Mouse (Mus musculus) erythroblast, adult 5-6 weeks (primary cell): ENCODE data around the gene Mitd1. TPM values are rescaled to one million over a fixed set of nuclear protein-coding genes. Genes with fewer than 3 reads are reported as not detected.

Source experiments
- ATAC-seq: replicated peaks from 2 replicates; pipeline ENCODE4 v1.8.0; 2016; ENCODE audit warnings: moderate number of reproducible peaks, mild to moderate bottlenecking, moderate TSS enrichment, inconsistent platforms; ENCODE audit not compliant: poor library complexity, low FRiP score, severe bottlenecking
- total RNA-seq, 2 experiments: library from RNA; stranded (forward) in 1 of 2; stranded (reverse) in 1 of 2; fragments of 150-400 nt in 1 of 2; fragments of 200-764, 138-1000 nt in 1 of 2; gene quantifications; 2 replicates each; pipeline versions ENCODE4 v1.2.3 to v1.2.4; 2015 to 2017; ENCODE audit warnings: low replicate concordance in 2 of 2

Gene Mitd1
- total RNA-seq, 2 experiments from 2014 or later: 6.7 to 10.4 TPM

- no peak for ATAC-seq
Observed at GRCm38 (mm10) chr1:37869362-37869761, 20.8 kb downstream of the Mitd1 start.

GRCm38 (mm10) chr1:37868640-37869039 lies 21.6 kb downstream of the Mitd1 start:
- no peak for ATAC-seq

GRCm38 (mm10) chr1:37867684-37868322 lies 22.4 kb downstream of the Mitd1 start:
- ATAC-seq: no peak

- ATAC-seq: no peak
Observed at GRCm38 (mm10) chr1:37867056-37867455, 23.2 kb downstream of the Mitd1 start.

- no peak for ATAC-seq
Observed at GRCm38 (mm10) chr1:37866286-37866685, 23.9 kb downstream of the Mitd1 start, which contains the start of gene Tsga10. TSS of gene Tsga10 (minus strand) at chr1:37866429.

GRCm38 (mm10) chr1:37865401-37866215 lies 24.6 kb downstream of the Mitd1 start:
- ATAC-seq: no peak

GRCm38 (mm10) chr1:37864511-37865400 lies 25.5 kb downstream of the Mitd1 start:
- peak; percentile 91 for ATAC-seq

- ATAC-seq: no peak
Observed at GRCm38 (mm10) chr1:37850696-37851095, 39.5 kb downstream of the Mitd1 start.

GRCm38 (mm10) chr1:37846878-37847277 lies 43.3 kb downstream of the Mitd1 start:
- ATAC-seq: no peak

- ATAC-seq: no peak
Observed at GRCm38 (mm10) chr1:37831681-37832080, 58.5 kb downstream of the Mitd1 start.

Other genes with a start within 250 kb of the Mitd1 start
- not detected in 2 replicates for gene 2010300C02Rik, start 170.3 kb downstream of the Mitd1 start, total RNA-seq (2015; ENCODE audit: low replicate concordance)
- gene 2010300C02Rik, start 170.3 kb downstream of the Mitd1 start, total RNA-seq (2017; ENCODE audit: low replicate concordance): not detected in 2 replicates
- 1.3 and 2.5 TPM in 2 replicates for gene Tsga10, start 24.0 kb downstream of the Mitd1 start, total RNA-seq (2015; ENCODE audit: low replicate concordance)
- gene Tsga10, start 24.0 kb downstream of the Mitd1 start, total RNA-seq (2017; ENCODE audit: low replicate concordance): 2.9 and 5.2 TPM in 2 replicates
- 0.63 TPM in 1 of 2 replicates, not detected in the other for gene Lipt1, start 18.7 kb downstream of the Mitd1 start, total RNA-seq (2015; ENCODE audit: low replicate concordance)
- gene Lipt1, start 18.7 kb downstream of the Mitd1 start, total RNA-seq (2017; ENCODE audit: low replicate concordance): not detected in 2 replicates
- gene Mrpl30, start 66 bp upstream of the Mitd1 start, total RNA-seq (2015; ENCODE audit: low replicate concordance): 99.0 and 111 TPM in 2 replicates
- gene Mrpl30, start 66 bp upstream of the Mitd1 start, total RNA-seq (2017; ENCODE audit: low replicate concordance): 36.2 and 43.3 TPM in 2 replicates
- 0.77 TPM in 1 of 2 replicates, not detected in the other for gene Lyg2, start 26.1 kb upstream of the Mitd1 start, total RNA-seq (2015; ENCODE audit: low replicate concordance)
- not detected in 2 replicates for gene Lyg2, start 26.1 kb upstream of the Mitd1 start, total RNA-seq (2017; ENCODE audit: low replicate concordance)
- gene Lyg1, start 67.3 kb upstream of the Mitd1 start, total RNA-seq (2015; ENCODE audit: low replicate concordance): not detected in 2 replicates
- gene Lyg1, start 67.3 kb upstream of the Mitd1 start, total RNA-seq (2017; ENCODE audit: low replicate concordance): not detected in 2 replicates
- gene Txndc9, start 107.5 kb upstream of the Mitd1 start, total RNA-seq (2015; ENCODE audit: low replicate concordance): 22.6 and 24.0 TPM in 2 replicates
- gene Txndc9, start 107.5 kb upstream of the Mitd1 start, total RNA-seq (2017; ENCODE audit: low replicate concordance): 24.8 and 30.1 TPM in 2 replicates
- gene Eif5b, start 107.6 kb upstream of the Mitd1 start, total RNA-seq (2015; ENCODE audit: low replicate concordance): 18.6 and 20.5 TPM in 2 replicates
- gene Eif5b, start 107.6 kb upstream of the Mitd1 start, total RNA-seq (2017; ENCODE audit: low replicate concordance): 10.6 and 20.4 TPM in 2 replicates
- gene Rev1, start 239.4 kb upstream of the Mitd1 start, total RNA-seq (2015; ENCODE audit: low replicate concordance): 19.8 and 29.7 TPM in 2 replicates
- 21.2 and 40.1 TPM in 2 replicates for gene Rev1, start 239.4 kb upstream of the Mitd1 start, total RNA-seq (2017; ENCODE audit: low replicate concordance)